Mouse (Mus musculus): ENCODE data around the gene Asna1.

GRCm38 (mm10) chr8:84994375-84994774 lies 30.7 kb downstream of the Asna1 start:
- no peak for TF ChIP-seq CTCF (IDR thresholded peaks at IDR 0.05; ENCODE audit: control insufficient read depth, insufficient read depth, low read length)
- no peak for TF ChIP-seq POLR2A (IDR thresholded peaks at IDR 0.05; ENCODE audit: borderline replicate concordance, control insufficient read depth, low read depth, low read length)
